Mouse (Mus musculus) C2C12 (cell line): ENCODE measurements around the gene Pou6f2.

ENCODE experiments used
- CEBPB ChIP-seq: IDR thresholded peaks from one replicate; pipeline ENCODE4 v1.6.1; 2011; ENCODE audit warnings: low read depth, mild to moderate bottlenecking, control low read depth, moderate library complexity
- CTCF ChIP-seq: IDR thresholded peaks from one replicate; pipeline ENCODE4 v1.5.1; 2011; ENCODE audit not compliant: control insufficient read depth, insufficient read depth, insufficient read length
- MYOD1 ChIP-seq: IDR thresholded peaks from one replicate; pipeline ENCODE4 v1.6.1; 2011; ENCODE audit warnings: low read depth; ENCODE audit not compliant: control insufficient read depth, insufficient read length
- USF1 ChIP-seq: IDR thresholded peaks from one replicate; pipeline ENCODE4 v1.6.1; 2011; ENCODE audit warnings: low read depth, mild to moderate bottlenecking, control low read depth, moderate library complexity

GRCm38 (mm10) chr13:18133193-18133592 is 264.3 kb downstream of the Pou6f2 start:
- TF ChIP-seq USF1 (no peak), CTCF (no peak), CEBPB (no peak), MYOD1 (no peak)
